Mouse (Mus musculus) mouse embryonic stem cell (cell line): Measurements from ENCODE around the gene Faap20.

ENCODE experiments used
- in situ Hi-C, 2 experiments: fragments of 300-500 bp; cut with MboI; formaldehyde crosslinking; loops; 1 replicate in 1 of 2; 3 replicates in 1 of 2; pipeline ENCODE4 v1.14.3; 2019 to 2020; ENCODE audit warnings: low sequenced_read_pairs in 2 of 2, low pct_unique_long_range_greater_than_20kb in 1 of 2, mixed read lengths in 1 of 2; ENCODE audit not compliant: unreplicated experiment in 1 of 2

Gene Faap20

DNA sequence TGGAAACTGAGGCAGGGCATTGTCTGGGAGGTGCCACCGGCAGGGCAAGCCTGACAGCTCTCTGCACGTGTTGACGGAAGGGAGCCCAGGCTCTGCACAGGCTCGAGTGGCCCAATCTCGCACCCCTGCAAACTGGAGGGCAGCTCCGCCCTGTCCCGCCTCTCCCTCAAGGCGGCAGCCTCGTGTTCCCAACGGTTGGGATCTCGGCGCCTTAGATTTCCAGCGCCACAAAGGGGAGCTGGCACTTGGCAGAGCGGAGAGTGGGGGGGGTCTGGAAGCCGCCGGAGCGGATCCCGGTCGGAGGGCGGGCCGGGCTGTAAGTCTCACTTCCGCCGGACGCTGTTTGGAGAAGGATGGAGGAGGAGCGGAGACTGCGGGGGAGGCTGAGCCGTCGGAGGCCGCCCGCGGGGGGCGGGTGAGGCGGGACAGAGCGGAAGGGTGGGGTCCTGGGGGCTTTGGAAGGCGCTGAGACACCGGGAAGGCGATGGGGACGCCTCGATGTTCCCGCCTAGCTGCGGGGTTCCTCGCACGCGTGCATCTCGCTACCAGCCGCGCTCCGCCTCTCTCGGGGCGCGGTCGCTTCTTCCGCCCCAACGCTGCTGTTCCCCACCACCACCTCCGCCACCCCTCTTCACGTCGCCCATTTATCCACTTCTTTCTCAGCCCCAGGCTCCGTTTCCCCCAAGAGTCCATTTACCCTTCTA, at the start of gene Faap20:
Gene Faap20 (plus strand): TSS at position 155 of the 704 bp plus-strand sequence.
- in situ Hi-C loops: loop anchor here (5.0 to 25.0 kb wide), 3 partner anchors 152 to 365 kb away; partner anchors contain the start of gene Fam213b (in 1 of the 2)

DNA sequence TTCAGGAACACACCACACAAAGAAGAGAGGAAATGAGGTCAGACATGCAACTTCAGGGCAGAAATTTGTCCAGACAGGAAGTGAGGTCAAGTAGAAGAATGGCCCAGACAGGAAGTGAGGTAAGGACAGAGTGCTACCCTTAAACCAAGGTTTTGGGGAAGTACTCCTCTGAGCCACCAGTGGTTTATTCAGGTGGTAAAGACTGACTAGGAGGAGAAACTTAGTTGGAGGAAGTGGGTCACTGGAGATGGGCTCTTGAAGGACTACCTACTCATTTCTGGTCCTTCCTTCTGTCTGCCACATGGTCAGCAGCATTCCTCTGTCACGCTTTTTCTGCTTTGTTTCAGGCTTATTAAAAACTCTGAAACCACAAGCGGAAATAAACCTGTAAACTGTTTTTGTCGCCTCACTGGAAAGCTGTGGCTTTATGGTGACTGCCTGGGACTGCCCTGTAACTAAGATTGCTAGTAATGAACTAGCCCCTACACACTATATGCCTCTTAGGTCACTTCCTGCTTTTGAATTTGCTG, 48.7 kb upstream of the Faap20 start:
- in situ Hi-C loops: no loop called here

DNA sequence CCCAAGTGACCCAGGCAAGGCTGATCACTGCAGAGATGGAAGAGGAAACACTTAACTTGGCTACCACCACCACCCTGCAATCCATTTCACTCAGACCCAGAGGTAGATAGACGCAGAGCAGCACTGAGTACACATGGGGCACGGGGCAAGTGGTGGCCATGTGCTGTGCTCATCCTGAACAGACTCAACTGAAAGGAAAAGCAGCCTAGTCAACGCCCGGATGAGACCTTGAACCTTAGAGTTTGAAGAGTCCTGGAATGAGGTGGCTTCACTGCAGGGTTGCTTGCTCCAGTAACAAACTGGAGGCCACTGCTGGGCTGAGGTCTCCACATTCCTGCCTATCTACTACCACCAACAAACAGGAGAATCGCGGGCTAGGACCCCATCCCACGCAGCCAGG, 47.8 kb upstream of the Faap20 start:
- in situ Hi-C loops: no loop called here

DNA sequence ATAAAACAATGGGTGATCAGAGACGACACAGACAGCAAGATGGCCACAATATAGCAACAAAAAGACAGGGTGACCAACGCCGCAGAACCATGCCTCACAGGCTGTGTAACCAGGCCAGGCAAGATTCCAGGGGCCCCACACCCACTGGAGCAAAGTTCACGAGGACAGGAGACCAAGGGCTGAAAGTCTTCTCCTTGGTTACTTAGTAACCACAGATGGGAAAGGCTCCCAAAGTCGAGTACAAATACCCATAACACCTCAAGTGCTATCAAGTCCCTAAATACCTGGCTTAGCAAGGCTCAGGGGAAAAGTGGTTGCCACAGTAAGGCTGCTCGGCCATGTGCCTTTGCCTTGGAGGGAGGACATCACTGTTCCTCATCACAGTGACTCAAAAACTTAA, 43.7 kb upstream of the Faap20 start:
- in situ Hi-C loops: no loop called here

DNA sequence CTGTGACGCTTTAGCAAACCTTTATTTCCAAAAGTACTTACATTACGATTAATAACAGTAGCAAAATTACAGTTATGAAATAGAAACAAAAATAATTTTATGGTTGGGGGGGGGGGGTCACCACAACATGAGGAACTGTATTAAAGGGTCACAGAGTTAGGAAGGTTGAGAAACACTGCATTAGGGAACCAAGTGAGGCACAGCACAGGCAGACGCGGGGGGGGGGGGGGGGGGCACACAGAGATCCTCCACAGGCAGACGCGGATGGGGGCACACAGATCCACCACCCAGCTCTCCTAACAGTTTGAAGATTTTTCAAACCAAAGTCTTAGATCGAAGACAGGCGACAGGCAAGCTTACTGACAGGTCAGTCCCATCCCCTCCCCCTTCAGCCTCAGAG, 43.1 kb upstream of the Faap20 start:
- in situ Hi-C loops: no loop called here

DNA sequence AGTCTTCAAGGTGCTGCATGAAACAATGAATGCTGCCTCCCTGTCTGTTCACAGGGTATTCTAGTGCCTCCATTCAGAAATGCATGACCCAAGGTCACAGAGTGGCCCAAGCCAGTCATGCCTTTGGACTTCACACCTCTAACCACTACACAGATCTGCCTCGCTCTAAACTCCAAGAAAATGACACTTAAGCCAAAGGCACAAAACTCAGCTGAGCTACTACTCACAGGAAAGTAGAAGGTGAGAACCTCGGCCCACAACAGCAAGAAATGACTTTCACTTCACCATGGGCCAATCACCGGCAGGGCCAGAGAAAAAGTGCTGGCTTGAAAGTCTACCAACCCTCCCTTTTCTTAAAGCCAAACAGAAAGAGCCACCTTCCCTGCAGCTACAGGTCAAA, 41.8 kb upstream of the Faap20 start:
- in situ Hi-C loops: no loop called here

DNA sequence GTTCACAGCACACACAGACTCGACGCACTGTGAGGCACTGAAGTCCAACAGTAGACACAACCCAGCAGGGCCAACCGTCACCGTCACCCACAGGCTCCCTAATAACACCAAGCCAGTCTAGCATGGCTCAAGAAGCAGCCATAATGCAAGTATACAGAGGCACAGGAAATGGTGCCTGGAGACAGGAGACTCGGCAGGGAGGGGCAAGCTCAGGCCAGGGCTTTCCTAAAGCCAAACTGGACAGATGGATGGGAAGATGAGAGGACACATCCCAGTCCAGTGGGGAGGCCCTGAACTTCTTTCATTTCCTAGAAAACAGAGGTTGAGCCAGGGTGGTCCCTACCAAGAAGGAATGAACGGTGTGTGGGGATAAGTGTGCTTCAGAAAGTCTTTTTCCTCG, 41.0 kb upstream of the Faap20 start:
- in situ Hi-C loops: no loop called here

DNA sequence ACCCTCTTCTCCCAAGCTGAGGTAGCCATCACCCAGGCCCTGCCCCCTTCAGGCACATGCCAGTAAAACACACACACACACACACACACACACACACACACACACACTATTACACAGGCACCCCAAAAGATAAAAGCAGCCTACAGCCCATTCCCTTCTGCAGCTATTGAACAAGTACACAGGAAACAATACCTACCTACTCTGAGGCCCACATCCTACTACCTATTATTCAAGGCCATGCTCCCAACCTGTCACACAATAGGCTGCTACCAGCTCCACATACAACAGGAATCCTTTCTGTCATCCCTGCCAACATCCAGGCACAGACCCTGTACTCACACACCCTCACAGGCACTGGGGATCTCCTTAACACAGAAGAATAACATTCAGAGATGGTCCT, 40.5 kb upstream of the Faap20 start:
- in situ Hi-C loops: no loop called here

DNA sequence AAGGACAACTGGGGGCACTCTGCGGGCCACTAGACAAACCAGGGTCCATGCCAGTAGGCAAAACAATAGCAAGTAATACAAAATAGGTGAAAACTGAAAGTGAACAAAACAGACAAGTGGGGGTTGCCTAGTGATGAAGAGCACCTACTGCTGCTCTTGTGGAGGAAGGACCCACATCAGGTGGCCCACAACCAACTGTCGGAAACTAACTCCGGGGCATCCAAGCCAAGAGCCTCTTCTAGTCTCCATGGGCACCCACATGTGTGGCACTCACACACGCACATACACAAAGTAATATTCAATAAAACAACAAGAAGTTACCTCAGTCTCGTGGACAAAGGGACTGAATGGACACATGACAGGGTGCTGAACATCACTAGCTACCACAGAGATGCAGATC, 40.1 kb upstream of the Faap20 start:
- in situ Hi-C loops: no loop called here

DNA sequence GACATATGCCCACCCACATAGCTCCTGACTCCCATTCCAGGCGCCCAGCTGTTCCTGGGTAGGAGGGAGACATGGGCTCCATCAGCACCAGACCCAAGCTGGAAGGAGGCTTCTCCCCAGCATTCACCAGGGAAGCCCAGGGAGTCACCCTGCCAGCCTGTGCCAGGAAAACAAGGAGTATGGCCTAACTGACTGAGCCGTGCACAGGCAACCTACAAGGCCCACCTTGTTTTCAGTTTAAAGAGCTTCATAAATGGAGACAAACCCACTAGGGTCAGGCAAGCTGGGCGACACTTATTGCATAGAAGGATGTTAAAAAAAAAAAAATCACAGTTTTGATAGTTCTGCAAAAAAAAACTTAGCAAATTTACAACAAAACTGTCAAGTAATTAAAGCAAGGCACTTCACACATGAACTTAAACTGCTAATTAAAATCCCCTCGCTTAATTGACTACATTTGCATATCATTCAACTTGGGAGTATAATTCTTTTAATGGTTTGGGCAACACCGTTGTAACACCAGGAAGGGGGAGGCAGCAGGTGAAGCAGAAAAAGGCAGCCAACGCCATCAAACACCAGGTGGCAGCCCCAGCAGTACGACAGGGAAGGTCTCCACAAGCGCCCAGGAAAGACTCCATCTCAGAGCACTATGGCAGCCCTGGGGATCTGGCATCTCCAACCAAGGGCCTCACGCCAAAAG, 36.4 kb upstream of the Faap20 start:
- in situ Hi-C loops: no loop called here

DNA sequence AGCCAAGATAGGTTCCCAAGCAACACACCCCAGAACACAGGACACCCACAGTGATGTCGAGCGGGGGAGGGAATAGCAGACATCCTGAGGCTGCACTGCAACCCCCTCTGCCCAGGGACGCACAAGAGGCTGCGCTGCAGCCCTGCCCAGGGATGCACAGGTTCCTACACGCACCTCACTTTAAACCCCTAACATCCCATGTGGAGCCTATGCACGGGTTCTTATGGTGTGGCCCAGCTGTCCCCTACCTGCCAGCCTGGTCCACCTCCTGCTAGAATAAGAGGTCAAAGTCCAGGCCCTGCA, 35.9 kb upstream of the Faap20 start:
- in situ Hi-C loops: no loop called here

DNA sequence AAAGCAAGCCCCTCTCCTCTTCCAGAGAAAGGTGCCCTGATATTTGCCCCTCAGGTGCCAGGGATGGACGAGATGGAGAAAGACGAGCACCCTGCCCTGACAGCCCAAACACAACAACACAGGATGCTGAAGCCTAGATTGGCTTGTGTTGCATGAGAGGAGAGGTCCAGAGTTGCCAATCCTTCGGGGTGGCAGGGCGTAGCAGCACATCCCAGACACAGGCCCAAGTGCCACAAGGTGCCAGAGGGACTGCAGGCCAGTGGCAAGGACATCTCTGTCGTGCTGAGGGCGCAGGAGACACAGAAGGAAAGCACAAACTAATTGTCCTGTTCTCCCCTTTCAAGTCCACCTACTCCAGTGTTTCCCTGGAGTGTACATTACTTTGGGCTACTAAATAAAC, 35.4 kb upstream of the Faap20 start:
- in situ Hi-C loops: no loop called here

DNA sequence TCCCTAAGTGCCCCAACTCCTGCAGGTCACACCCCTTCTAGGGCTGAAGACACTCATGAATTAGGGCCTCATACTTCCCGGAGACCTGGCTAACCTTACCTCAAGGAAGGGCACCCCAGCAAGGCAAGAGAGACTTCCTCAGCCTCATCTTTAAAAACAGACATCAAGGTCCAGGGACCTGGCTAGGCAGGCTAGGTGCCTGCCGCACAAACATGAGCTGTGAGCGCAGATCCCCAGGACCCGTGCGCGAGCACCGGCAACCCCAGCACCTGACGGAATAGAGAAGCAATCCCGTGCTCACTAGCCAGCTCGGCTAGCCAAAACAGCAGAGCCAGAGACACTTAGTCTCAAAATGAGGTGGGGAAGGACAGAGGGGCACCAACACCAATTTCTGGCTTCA, 34.8 kb upstream of the Faap20 start:
- in situ Hi-C loops: no loop called here

DNA sequence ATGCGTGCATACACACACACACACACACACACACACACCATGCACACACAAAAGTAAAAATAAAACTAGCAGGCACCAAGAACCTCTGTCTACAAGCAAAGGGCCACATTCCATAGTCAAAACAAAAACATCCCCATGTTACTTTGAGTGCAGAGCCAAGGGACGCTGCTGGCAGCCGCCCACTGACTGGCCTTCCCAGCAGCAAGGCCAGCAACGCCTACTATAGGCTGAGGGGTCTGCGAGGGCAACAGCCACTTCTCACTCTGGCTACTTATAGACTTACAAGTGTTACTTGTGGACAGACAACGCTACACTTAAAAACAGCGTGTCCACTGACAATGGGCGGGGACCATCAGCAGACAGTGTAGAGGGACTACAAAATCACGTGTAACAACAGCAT, 34.4 kb upstream of the Faap20 start:
- in situ Hi-C loops: no loop called here

DNA sequence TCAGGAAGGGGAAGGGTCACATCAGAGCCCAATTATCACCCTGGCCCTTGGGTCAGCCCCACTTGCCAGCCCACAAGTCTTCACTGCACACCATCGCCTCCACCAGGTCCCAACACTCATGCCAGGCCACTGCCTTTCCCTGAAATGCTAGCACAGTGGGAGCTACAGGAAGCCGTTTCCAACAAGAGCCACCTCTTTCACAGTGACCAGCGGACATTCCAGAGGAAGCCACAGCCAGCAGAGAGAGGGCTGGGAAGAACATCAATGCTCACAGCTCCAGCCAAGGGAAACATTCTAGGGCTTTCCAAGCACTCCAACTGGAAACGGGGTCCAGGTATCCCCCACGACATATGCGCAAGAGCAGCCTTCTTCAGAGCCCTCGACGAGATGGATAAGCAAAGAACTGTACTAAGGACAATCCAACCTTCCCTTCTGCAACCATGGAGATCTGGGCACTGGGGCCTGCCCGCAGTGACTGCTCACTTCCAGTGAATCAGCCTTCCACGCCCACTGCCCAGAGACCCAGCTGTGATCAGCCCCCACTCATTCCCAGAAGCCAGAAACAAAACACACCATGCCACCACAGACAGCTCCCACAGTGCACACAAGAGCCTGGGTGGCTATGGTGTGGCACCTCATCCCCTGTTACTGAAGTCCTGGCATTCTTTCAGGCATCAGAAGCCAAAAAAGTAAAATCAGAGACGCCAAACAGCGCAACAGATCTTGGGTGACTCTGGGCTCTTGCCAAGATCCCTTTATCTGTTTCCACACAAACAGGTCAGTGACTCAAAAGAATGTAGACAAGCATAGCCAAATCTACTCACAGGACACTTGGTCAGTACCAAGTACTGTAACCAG, 33.6 kb upstream of the Faap20 start:
- in situ Hi-C loops: no loop called here

DNA sequence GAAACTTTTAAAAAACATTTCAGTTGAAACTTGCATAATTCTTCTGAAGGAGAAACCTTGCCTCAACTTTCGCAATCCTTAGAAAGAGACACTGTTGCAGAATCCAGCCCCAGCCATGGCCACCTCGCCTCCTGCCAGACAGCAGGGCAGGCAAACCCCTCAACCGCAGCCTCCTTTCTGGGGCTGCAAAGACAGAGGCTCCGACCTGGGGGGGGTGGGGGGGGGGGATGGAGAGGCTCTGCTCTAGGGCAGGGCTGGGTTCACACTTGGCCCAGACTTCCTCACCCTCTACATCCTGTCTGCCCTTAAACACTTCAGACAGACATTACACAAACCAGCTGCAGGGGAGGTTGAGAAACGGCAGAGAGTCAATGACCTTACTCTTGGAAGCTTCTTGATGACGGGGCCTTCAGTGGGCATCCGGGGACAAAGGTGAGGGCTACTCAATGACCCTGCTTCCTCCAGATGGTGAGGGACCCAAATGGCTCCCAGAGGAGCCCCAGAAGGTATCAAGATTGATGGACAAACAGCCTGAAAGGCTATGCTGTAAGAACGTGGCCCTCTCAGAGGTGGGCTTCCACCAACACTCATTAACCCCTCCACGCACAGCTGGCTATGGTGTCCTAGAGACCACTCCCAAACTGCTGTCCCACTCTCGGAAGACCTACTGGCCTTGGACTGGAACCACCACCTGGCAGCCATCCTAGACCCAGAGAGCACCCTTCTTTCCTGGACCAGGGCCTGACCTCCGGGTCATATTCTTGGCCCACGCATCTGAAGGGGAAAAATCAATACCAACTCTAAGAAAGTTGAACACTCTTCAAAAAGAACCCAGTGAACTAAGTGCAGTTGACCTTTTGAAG, 32.1 kb upstream of the Faap20 start:
- in situ Hi-C loops: no loop called here

DNA sequence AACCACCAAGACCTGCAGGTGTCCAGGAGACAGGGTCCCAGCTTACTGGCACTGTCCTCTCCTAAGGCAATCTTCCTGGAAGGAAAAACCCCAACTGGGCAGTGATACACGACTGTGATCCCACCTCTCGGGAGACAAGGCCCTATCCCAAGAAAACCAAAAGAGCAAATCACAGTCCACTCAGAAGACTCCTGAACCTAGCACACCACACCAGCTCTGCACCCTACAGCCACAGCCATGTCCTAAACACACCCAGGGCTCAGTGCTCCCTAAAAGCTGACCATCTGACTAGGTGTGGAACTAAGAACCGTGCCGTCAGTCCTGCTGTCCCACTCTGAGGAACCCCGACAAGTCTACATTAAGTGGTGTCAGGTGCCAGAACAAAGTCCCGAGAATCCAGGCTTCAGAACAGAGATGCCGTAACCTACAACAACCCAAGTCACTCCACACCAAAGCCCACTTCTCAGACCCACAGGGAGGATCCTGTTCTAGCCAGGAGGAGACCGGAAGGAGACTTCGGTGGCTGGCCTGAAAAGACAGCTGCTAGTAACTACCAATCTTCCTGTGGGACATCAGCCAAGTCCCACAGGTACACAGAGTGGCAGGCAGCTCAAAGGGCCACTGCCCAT, 31.4 kb upstream of the Faap20 start:
- in situ Hi-C loops: no loop called here
